Mouse (Mus musculus): ENCODE measurements at regions not wholly inside any gene's neighbourhood (a gene's known extent, or its start where the extent isn't known, plus 50 kb on each side); places are given as distances from the start of the nearest gene placed in this dataset.

DNA sequence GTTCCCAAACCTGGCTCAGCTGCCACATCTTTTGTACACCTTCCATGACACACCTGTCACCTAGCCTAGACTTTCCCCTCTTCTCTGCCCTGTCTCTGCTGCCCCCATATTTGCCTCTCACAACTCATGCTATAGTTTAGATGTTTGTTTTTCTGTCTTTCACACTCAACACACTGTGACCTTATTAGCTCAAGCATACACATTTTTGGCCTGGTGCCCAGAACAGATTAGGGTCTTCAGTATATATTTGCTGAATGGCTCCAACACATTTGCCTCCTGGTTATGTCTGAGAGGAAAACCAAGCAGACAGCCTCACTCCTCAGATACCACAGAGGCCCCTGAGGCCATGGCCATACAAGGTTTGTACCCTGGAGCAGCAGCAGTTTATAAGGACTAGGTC is 312.0 kb downstream of the Insc start:
- TF ChIP-seq POLR2A (IDR thresholded peaks at IDR 0.05; ENCODE audit: borderline replicate concordance, insufficient read depth, low read length) (no peak), CTCF (IDR thresholded peaks at IDR 0.05; ENCODE audit: borderline replicate concordance, insufficient read depth, low read depth, low read length) (no peak)
- no peak overlapping the region for H3K27ac ChIP-seq (ENCODE audit: insufficient read depth, low read length)
- no peaks in the 10 kb centered on the region for H3K27me3 ChIP-seq (ENCODE audit: control insufficient read depth, insufficient read depth, low read length)

DNA sequence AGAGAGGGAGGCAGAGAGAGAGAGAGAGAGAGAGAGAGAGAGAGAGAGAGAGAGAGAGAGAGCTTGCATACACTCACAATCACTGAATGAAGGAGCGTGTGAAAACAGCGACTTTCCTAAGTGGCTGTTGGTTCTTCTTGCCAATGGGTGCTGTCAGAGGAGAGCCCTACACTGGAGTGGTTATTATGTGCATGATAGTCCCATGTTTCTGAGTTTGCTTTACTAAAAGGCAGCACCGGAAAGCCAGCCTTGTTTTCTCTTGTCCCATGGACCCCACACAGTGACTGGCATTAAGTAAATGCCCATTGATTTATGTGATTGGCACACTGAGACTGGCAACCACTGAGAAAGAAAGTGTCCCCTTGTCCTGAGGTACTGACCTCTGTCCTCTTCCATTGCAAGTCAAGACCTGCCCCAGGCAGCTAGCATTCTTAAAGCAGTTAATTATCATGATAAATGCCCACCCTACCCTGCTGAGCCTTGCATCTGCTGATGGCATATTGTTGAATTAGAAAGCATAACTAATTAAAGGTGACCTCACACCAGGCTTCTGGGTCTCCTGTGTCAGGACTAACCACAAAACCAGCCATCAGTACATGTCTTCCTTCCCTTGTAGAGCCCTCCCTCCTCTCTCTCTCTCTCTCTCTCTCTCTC is 313.6 kb downstream of the Insc start:
- TF ChIP-seq POLR2A (IDR thresholded peaks at IDR 0.05; ENCODE audit: borderline replicate concordance, insufficient read depth, low read length), result no peak
- no peak for TF ChIP-seq CTCF (IDR thresholded peaks at IDR 0.05; ENCODE audit: borderline replicate concordance, insufficient read depth, low read depth, low read length)

More for the DNA sequence above, 312.0 kb downstream of the Insc start:
- DNase-seq, result no peak
- no peaks in the 10 kb centered on the region for H3K4me1 ChIP-seq (ENCODE audit: control insufficient read depth, insufficient read depth, low read length)
- H3K4me3 ChIP-seq (replicated peaks; ENCODE audit: insufficient read depth, low read depth, low read length), result no peak overlapping the region

DNA sequence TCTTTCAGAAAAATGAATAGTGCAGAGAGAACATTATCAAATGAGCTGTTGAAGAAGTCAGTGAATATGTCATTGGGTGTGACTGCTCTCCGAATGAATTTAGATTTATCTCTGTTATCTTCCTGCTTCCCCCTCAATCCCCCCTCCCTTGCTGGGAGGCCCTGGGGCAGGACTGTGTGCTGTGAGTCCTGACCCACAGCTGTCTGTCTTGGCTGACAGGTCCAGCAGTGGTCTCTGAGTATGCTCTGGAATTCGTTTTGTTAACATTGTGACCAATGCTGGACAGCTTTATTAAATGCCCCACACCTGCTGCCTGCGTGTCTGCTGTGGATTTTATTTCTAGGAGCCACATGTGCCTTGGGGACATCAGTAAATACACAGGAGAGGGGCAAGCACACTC is 314.2 kb downstream of the Insc start:
- Histone ChIP-seq H3K27me3 (ENCODE audit: control insufficient read depth, insufficient read depth, low read length) (no peaks in the 10 kb centered on the region), H3K27ac (ENCODE audit: insufficient read depth, low read length) (no peak overlapping the region), H3K4me1 (ENCODE audit: control insufficient read depth, insufficient read depth, low read length) (no peaks in the 10 kb centered on the region), H3K4me3 (replicated peaks; ENCODE audit: insufficient read depth, low read depth, low read length) (no peak overlapping the region)
- no peak for DNase-seq
- no peak for TF ChIP-seq CTCF (IDR thresholded peaks at IDR 0.05; ENCODE audit: borderline replicate concordance, insufficient read depth, low read depth, low read length)
- TF ChIP-seq POLR2A (IDR thresholded peaks at IDR 0.05; ENCODE audit: borderline replicate concordance, insufficient read depth, low read length), result no peak
- WGBS, result 21% methylated on average over 3 of the region's 3 CpGs

More for the DNA sequence above, 313.6 kb downstream of the Insc start:
- H3K4me3 ChIP-seq (replicated peaks; ENCODE audit: insufficient read depth, low read depth, low read length), result no peak overlapping the region
- no peak for DNase-seq
- no peaks in the 10 kb centered on the region for H3K27me3 ChIP-seq (ENCODE audit: control insufficient read depth, insufficient read depth, low read length)
- H3K27ac ChIP-seq (ENCODE audit: insufficient read depth, low read length), result no peak overlapping the region
- WGBS, result 27% methylated on average over 3 of the region's 3 CpGs
- no peaks in the 10 kb centered on the region for H3K4me1 ChIP-seq (ENCODE audit: control insufficient read depth, insufficient read depth, low read length)

DNA sequence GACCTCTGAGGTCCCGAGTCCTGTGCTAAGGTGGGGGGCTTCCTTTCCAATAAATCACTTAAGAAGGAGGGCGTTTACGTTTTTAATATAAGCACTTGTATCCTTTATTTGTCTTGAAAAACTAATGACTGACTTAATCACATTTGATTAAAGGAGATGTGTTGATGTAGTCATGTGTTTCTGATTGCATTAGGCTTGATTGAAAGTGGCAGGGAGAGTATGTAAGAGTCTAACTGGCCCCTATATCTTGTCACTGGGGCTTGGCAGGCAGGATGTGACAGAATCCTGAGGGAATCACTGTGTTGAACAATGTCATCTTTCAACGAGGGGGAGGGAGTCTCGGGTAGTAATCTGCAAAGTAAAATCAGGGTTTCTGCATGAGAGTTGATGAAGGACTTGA is 316.7 kb downstream of the Insc start:
- 22% methylated on average over 5 of the region's 5 CpGs for WGBS
- Histone ChIP-seq H3K27ac (ENCODE audit: insufficient read depth, low read length) (no peak overlapping the region), H3K4me1 (ENCODE audit: control insufficient read depth, insufficient read depth, low read length) (no peaks in the 10 kb centered on the region), H3K27me3 (ENCODE audit: control insufficient read depth, insufficient read depth, low read length) (no peaks in the 10 kb centered on the region; the same call in 1 of the 2 replicates), H3K4me3 (replicated peaks; ENCODE audit: insufficient read depth, low read depth, low read length) (no peak overlapping the region)
- DNase-seq, result no peak
- TF ChIP-seq POLR2A (IDR thresholded peaks at IDR 0.05; ENCODE audit: borderline replicate concordance, insufficient read depth, low read length) (no peak), CTCF (IDR thresholded peaks at IDR 0.05; ENCODE audit: borderline replicate concordance, insufficient read depth, low read depth, low read length) (no peak)

DNA sequence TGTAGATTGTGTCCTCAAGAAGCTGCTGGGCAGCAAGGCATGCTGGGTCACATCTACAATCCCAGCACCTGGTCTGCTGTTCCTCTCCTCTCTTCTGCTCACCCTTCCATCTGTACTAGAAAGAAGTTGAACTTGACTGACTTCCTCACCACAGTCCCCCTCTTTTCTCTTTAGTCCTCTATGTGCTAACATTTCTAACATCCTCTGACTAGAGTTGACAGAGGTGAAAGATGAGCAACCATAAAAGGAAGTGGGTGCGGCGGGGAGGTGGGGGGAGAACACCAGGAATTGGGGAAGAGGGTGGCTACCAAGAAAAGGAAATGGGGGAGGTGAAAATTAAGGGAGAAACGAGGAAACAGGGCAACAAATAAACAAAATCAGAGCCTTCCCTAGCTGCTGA is 319.3 kb downstream of the Insc start:
- no peaks in the 10 kb centered on the region; the same call in 1 of the 2 replicates for H3K27me3 ChIP-seq (ENCODE audit: control insufficient read depth, insufficient read depth, low read length)
- no peak overlapping the region for H3K27ac ChIP-seq (ENCODE audit: insufficient read depth, low read length)
- DNase-seq, result no peak
- 85% methylated on average over 3 of the region's 3 CpGs for WGBS
- no peak overlapping the region for H3K4me3 ChIP-seq (replicated peaks; ENCODE audit: insufficient read depth, low read depth, low read length)
- TF ChIP-seq POLR2A (IDR thresholded peaks at IDR 0.05; ENCODE audit: borderline replicate concordance, insufficient read depth, low read length), result no peak
- TF ChIP-seq CTCF (IDR thresholded peaks at IDR 0.05; ENCODE audit: borderline replicate concordance, insufficient read depth, low read depth, low read length), result no peak
- H3K4me1 ChIP-seq (ENCODE audit: control insufficient read depth, insufficient read depth, low read length), result no peaks in the 10 kb centered on the region

DNA sequence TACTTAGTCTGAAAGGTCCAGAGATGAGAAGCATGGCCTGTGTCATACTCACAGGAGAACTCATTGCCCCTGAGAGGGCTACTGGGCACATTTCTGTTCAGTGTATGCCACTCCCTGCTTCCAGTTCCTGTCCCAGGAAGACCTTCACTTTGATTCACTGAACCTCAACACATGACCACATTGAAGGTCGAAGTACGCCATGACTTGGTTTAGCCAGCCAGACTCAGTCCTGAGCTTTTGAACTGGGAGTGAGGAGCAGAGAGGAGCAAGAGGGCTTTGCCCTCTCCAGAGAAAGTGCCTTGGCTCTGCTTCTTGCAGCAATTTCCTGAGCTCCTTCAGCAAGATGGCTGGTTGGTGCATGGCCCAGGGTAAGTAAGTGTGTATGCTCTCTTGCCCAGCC is 324.1 kb downstream of the Insc start:
- H3K4me1 ChIP-seq (ENCODE audit: control insufficient read depth, insufficient read depth, low read length), result no peaks in the 10 kb centered on the region
- TF ChIP-seq CTCF (IDR thresholded peaks at IDR 0.05; ENCODE audit: borderline replicate concordance, insufficient read depth, low read depth, low read length), result no peak
- TF ChIP-seq POLR2A (IDR thresholded peaks at IDR 0.05; ENCODE audit: borderline replicate concordance, insufficient read depth, low read length), result no peak
- no peak overlapping the region for H3K27ac ChIP-seq (ENCODE audit: insufficient read depth, low read length)
- H3K27me3 ChIP-seq (ENCODE audit: control insufficient read depth, insufficient read depth, low read length), result no peaks in the 10 kb centered on the region; the same call in 1 of the 2 replicates
- 95% methylated on average over 2 of the region's 2 CpGs for WGBS
- DNase-seq, result no peak
- H3K4me3 ChIP-seq (replicated peaks; ENCODE audit: insufficient read depth, low read depth, low read length), result no peak overlapping the region

DNA sequence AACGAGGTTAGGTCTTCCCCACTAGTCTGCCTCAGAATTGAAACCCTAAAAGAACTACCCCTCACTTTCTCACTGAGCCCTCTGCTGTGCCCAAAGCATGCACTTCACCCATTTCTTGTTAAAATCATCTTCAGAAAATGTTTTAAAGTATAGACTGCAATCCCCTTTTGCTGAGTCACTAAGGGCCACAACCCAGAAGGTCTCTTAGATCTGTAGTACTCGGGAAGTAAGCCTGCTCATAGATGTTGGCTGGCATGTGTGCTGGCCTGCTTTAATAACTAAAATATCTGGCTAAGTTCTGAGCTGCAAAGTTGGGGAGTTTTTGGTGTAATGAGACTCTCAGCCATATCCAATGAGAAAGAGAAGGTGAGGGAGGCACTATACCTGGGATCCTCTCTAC is 329.9 kb downstream of the Insc start:
- DNase-seq, result no peak
- 68% methylated on average over 2 of the region's 2 CpGs for WGBS
- no peaks in the 10 kb centered on the region for H3K4me1 ChIP-seq (ENCODE audit: control insufficient read depth, insufficient read depth, low read length)

DNA sequence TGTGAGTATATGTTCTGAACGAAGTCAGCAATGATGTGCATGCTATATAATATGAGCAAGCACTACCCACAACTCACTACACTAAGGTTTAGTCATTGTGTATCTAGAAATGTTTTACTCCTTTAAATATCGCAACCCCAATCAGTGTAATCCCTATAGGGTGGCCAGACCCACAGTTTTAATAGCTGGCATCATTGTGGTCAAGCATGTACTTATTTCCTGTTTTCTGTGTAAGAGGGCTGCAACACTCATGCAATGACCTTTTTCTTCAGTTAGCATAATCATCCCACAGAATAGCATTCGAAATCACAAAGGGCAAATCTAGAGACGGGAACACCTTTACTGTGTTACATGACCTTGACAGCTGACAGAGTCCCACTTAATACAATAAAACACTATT is 333.3 kb downstream of the Insc start:
- H3K4me1 ChIP-seq (ENCODE audit: control insufficient read depth, insufficient read depth, low read length), result no peaks in the 10 kb centered on the region
- 90% methylated on average over 4 of the region's 4 CpGs for WGBS
- no peak overlapping the region for H3K4me3 ChIP-seq (replicated peaks; ENCODE audit: insufficient read depth, low read depth, low read length)
- no peaks in the 10 kb centered on the region for H3K27me3 ChIP-seq (ENCODE audit: control insufficient read depth, insufficient read depth, low read length)
- DNase-seq, result no peak
- TF ChIP-seq CTCF (IDR thresholded peaks at IDR 0.05; ENCODE audit: borderline replicate concordance, insufficient read depth, low read depth, low read length) (no peak), POLR2A (IDR thresholded peaks at IDR 0.05; ENCODE audit: borderline replicate concordance, insufficient read depth, low read length) (no peak)
- no peak overlapping the region for H3K27ac ChIP-seq (ENCODE audit: insufficient read depth, low read length)

More for the DNA sequence above, 329.9 kb downstream of the Insc start:
- Histone ChIP-seq H3K27ac (ENCODE audit: insufficient read depth, low read length) (no peak overlapping the region), H3K27me3 (ENCODE audit: control insufficient read depth, insufficient read depth, low read length) (no peaks in the 10 kb centered on the region), H3K4me3 (replicated peaks; ENCODE audit: insufficient read depth, low read depth, low read length) (no peak overlapping the region)
- TF ChIP-seq CTCF (IDR thresholded peaks at IDR 0.05; ENCODE audit: borderline replicate concordance, insufficient read depth, low read depth, low read length), result no peak

Data from cerebellum, adult 2 months (tissue).